Mouse (Mus musculus) megakaryocyte, embryonic 14.5 days (primary cell): ENCODE data around the gene Ctdnep1.

ENCODE experiments used
- FLI1 ChIP-seq: IDR thresholded peaks from 2 replicates; pipeline ENCODE4 v1.6.1; 2012; ENCODE audit warnings: low read length, inconsistent platforms, mixed read lengths
- GATA1 ChIP-seq: IDR thresholded peaks from 3 replicates; pipeline ENCODE4 v1.6.1; 2012; ENCODE audit warnings: mixed read lengths, low read length, inconsistent platforms, borderline replicate concordance

DNA sequence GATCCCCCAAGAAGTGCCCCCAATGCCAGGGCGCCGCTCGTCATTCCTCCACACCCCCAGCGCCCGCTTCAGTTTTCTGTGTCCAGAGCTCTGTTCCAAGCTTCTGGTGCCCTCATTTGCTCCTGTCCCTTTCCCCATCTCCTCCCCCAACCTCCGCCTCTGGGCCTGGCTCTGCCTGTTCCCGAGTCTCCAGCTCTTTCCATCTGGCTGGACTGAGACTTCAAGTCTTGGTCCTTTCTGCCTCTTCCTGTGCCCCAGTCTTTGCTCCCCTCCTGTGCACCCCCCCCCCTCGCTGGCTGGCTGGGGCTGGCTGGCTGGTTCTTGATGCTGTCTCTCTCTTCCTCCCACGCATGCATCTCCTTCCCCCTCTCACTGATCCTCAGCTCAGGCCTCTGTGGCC, 46.4 kb downstream of the Ctdnep1 start:
- no peak for TF ChIP-seq GATA1
- TF ChIP-seq FLI1, result no peak
